Mouse (Mus musculus) layer of hippocampus, adult 11-12 months (tissue): ENCODE results near the gene Ccdc73.

Experiments
- DNase-seq: peaks from one replicate; pipeline ENCODE4 v3.0.0; 2022; ENCODE audit warnings: low spot score

Ccdc73 gene

GRCm38 (mm10) chr2:105026950-105027695 is 159.5 kb downstream of the Ccdc73 start:
- DNase-seq, result no peak

GRCm38 (mm10) chr2:105028806-105029205 is 161.2 kb downstream of the Ccdc73 start:
- DNase-seq, result no peak

- no peak for DNase-seq
Measured at GRCm38 (mm10) chr2:105030505-105030904, 162.9 kb downstream of the Ccdc73 start.

- DNase-seq, result no peak
Measured at GRCm38 (mm10) chr2:105034084-105034483, 166.5 kb downstream of the Ccdc73 start.

- no peak for DNase-seq
Measured at GRCm38 (mm10) chr2:105035985-105036384, 168.4 kb downstream of the Ccdc73 start.

GRCm38 (mm10) chr2:105036401-105037070 is 168.9 kb downstream of the Ccdc73 start:
- no peak for DNase-seq

- no peak for DNase-seq
Measured at GRCm38 (mm10) chr2:105037956-105038569, 170.5 kb downstream of the Ccdc73 start.

GRCm38 (mm10) chr2:105038879-105039278 is 171.3 kb downstream of the Ccdc73 start:
- no peak for DNase-seq

GRCm38 (mm10) chr2:105040859-105041258 is 173.3 kb downstream of the Ccdc73 start:
- DNase-seq, result no peak

- no peak for DNase-seq
Measured at GRCm38 (mm10) chr2:105043152-105043551, 175.5 kb downstream of the Ccdc73 start.

- no peak for DNase-seq
Measured at GRCm38 (mm10) chr2:105048301-105048700, 180.7 kb downstream of the Ccdc73 start.

- no peak for DNase-seq
Measured at GRCm38 (mm10) chr2:105055529-105055928, 187.9 kb downstream of the Ccdc73 start.

GRCm38 (mm10) chr2:105058577-105059116 is 191.0 kb downstream of the Ccdc73 start:
- DNase-seq, result no peak

- no peak for DNase-seq
Measured at GRCm38 (mm10) chr2:105062741-105063372, 195.3 kb downstream of the Ccdc73 start.
